Mouse (Mus musculus): ENCODE results near the gene Bcl7c. TPM values are rescaled to one million over a fixed set of nuclear protein-coding genes. Genes with fewer than 3 reads are reported as not detected.
"Not testable (repeated sequence)": the region's sequence is repeated elsewhere in the genome, so short reads cannot be mapped to it uniquely, and the experiment has no call there.

The Bcl7c gene
- polyA plus RNA-seq, 1 experiment: 165 TPM

DNA sequence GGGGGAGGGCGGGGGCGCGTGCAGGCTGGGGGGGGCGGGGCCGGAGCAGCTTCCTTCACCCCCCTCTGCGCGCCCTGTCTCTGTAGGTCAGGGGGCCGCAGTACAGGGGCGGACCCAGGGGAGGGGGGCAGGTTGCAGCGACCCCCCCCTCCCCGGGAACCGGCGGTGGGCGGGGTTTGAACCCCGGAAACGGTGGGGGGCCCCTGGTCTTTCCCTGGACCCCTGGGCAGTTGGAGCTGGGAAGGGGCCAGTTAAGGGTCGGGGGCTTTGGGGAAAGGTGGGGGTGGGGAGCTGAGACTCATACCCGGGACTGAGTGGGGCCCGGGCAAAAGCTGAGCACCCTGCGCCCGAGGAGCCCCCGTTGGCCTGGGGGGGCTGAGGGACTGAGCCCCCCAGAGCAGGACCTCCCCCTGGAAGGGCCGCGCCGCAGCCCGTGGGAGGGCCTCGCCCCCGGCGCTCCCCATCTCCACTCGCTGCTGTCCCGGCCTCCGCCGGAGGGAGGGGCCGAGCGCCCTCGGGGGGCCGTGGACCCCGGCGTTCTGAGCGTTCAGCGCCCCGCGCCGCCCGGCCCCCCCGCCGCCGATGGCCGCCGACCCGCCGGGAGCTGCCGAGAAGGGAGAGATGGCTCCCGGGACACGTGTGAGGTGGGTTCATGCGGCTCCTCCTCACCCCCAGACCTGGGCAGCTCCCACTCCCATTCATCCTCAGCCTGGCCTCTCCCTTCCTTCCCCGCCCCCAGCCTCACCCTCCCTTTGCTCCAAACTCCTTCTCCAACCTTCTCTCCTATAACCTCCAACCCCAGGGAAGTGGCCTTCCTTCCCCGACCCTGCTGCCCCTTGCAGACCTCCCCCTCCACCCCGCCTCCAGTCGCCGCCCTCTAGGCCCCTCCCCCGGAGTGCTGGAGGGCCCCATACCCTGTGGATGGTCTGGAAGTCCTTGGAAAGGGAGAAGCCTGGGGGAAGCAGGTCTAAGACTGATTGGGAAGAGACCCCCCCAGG is 38.1 kb upstream of the Bcl7c start:
- TF ChIP-seq FLI1 (IDR thresholded peaks at IDR 0.05; ENCODE audit: low read length) (no peak), GATA1 (IDR thresholded peaks at IDR 0.05; ENCODE audit: borderline replicate concordance, low read length) (no peak)
- no peaks in the 10 kb centered on the region for H3K9me3 ChIP-seq
- peak overlapping the region; percentile 99 for H3K4me3 ChIP-seq (replicated peaks)
- H3K36me3 ChIP-seq (replicated peaks; ENCODE audit: low read length): peaks cover 46% of the 10 kb centered on the region
- H3K27me3 ChIP-seq (replicated peaks): no peaks in the 10 kb centered on the region
- peaks cover 31% of the 10 kb centered on the region for H3K4me1 ChIP-seq

DNA sequence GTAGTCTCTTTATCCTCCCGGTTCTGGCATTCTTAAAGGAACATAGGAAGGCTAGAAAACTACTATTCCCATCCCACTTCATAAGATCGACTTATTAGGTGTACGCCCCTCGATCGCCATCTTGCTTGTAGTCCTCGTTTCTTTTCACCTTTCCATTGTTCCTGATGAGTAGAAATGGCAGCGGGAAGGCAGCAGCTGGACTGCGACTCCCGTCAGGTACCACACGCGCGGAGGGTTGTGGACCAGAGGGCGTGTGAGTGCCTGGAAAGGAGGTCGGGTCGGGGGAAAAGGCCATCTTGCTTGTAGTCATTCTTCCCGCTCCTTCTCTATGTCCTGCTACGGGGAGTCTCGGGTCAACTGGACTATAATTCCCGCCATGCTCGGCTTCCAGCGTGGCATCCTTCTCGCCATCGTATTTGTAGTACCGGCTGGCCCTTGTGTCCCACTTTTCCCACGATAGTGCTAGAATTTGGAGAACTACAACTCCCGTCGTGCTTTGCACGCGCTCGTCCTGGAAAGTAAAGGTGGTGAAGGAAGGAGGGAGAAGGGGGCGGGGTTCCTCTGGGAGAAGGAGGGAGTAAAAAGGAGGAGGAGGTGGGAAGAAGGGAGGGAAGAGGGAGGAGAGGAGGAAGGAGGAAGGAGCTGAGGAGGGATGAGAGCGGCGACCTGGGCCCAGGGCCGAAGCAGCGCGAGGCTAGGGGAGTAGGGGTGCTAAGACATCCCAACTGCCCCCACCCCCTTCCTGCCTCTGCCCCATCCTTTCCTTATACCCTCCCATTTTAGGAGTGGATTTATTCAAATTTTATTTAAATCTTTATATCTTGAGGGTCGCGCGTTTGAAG is 37.1 kb upstream of the Bcl7c start:
- TF ChIP-seq GATA1 (IDR thresholded peaks at IDR 0.05; ENCODE audit: borderline replicate concordance, low read length) (no peak), FLI1 (IDR thresholded peaks at IDR 0.05; ENCODE audit: low read length) (no peak)
- Histone ChIP-seq H3K36me3 (replicated peaks; ENCODE audit: low read length) (peaks cover 37% of the 10 kb centered on the region), H3K27me3 (replicated peaks) (peaks cover 3% of the 10 kb centered on the region), H3K9me3 (peaks cover 2% of the 10 kb centered on the region), H3K4me1 (peaks cover 31% of the 10 kb centered on the region), H3K4me3 (replicated peaks) (peak overlapping the region; percentile 99)

DNA sequence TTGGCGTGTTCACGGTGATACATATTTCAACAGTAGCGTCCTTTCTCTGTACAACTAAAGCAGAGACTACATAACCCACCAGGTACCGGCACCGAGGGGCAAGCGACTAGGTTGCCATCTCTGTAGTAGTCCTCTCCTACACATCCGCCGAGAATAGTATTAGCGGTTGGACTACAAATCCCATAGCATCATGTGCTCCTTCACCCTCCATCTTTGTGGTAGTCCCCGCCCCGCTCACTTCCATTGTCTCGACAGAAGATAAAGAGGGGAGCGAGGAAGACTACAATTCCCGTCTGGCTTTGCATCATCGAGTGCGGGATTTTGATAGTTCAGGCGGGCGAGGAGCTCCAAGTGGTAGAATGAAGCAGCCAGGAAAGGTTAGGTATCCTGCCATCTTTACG is 36.5 kb upstream of the Bcl7c start:
- Histone ChIP-seq H3K4me3 (replicated peaks) (peak overlapping the region; percentile 99), H3K36me3 (replicated peaks; ENCODE audit: low read length) (peaks cover 31% of the 10 kb centered on the region), H3K9me3 (peaks cover 6% of the 10 kb centered on the region), H3K27me3 (replicated peaks) (peaks cover 5% of the 10 kb centered on the region), H3K4me1 (peaks cover 31% of the 10 kb centered on the region)
- TF ChIP-seq FLI1 (IDR thresholded peaks at IDR 0.05; ENCODE audit: low read length) (no peak), GATA1 (IDR thresholded peaks at IDR 0.05; ENCODE audit: borderline replicate concordance, low read length) (no peak)

DNA sequence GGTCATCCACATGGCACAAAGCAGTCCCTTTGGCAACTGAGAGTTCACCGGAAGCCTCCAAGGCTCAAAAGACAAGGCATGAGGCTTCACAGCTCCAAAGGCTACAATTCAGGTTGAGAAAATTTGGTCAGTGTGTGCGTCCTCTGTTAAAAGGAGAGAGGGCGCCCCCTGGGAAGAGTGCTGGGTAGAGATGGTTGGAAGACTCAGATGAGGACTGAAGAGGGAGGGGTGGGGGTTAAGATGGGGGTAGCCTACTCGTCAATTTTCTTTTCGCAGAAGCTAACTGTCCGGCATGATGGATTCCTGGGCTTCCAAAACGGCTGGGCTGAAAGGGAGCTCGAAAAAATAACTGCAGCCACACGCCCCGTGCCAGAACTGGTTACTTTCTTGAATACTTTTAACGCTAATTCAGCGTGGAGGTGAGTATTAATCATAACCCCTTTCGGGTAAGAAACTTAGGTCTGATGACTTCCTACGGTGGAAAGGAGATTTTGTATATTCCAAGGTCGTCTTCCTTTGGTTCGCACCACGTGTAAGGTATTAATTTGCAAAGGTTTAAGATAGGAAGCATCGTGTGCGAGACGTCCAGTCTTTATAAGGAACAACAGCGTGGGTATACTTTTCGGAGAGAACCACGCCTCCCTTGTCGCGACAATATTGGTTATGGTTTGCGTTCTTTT is 35.8 kb upstream of the Bcl7c start, which contains the start of gene Fbxl19:
Gene Fbxl19 (plus strand): TSS at position 178 of the 680 bp plus-strand sequence.
- Histone ChIP-seq H3K4me1 (peaks cover 31% of the 10 kb centered on the region), H3K27me3 (replicated peaks) (peaks cover 7% of the 10 kb centered on the region), H3K4me3 (replicated peaks) (peak within 1 kb of the TSS; percentile 99), H3K9me3 (peaks cover 6% of the 10 kb centered on the region), H3K36me3 (replicated peaks; ENCODE audit: low read length) (peaks cover 23% of the 10 kb centered on the region)
- no peak for TF ChIP-seq FLI1 (IDR thresholded peaks at IDR 0.05; ENCODE audit: low read length)
- no peak for TF ChIP-seq GATA1 (IDR thresholded peaks at IDR 0.05; ENCODE audit: borderline replicate concordance, low read length)

DNA sequence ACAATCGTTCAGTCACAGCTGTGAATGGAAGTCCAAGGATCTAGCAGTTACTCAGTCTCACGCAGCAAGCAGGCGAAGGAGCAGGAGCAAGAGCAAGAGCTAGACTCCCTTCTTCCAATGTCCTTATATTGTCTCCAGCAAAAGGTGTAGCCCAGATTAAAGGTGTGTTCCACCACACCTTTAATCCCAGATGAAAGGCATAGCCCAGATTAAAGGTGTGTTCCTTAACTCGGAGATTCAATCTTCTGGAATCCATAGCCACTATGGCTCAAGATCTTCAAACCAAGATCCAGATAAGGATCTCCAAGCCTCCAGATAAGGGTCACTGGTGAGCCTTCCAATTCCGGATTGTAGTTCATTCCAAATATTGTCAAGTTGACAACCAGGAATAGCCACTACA is 23.3 kb upstream of the Bcl7c start, which contains the start of gene Ctf2:
Gene Ctf2 (minus strand): TSS at position 101 of the 400 bp plus-strand sequence.
- Histone ChIP-seq H3K27me3 (replicated peaks) (peaks cover 21% of the 10 kb centered on the region), H3K4me3 (replicated peaks) (peak within 1 kb of the TSS; percentile 16)
- not testable (repeated sequence) for H3K9me3 ChIP-seq; H3K36me3 ChIP-seq (replicated peaks; ENCODE audit: low read length); H3K4me1 ChIP-seq

DNA sequence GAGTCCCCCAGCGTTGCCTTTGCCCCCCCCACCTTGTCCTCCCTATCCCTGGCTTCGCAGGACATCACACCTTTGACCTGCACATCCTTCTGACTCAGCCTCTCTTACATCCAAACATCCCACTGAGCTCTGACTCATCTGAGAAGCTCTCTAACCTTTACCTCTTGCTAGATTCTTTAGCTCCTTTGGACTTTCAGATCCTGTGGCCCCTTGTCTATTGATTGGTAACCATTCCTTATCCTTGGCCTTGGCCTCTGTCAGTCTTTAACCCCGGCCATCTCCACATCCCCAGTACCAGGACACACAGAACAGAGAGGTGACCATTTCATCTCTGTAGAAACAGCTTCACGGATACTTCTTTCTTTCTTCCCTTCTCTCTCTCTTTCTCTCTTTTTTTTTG is 21.4 kb upstream of the Bcl7c start:
- no peak overlapping the region for H3K4me3 ChIP-seq (replicated peaks)
- peaks cover 7% of the 10 kb centered on the region; the same call in 1 of the 2 replicates for H3K4me1 ChIP-seq
- H3K27me3 ChIP-seq (replicated peaks): peaks cover 38% of the 10 kb centered on the region
- TF ChIP-seq GATA1 (IDR thresholded peaks at IDR 0.05; ENCODE audit: borderline replicate concordance, low read length): no peak
- no peak for TF ChIP-seq FLI1 (IDR thresholded peaks at IDR 0.05; ENCODE audit: low read length)
- no peaks in the 10 kb centered on the region for H3K36me3 ChIP-seq (replicated peaks; ENCODE audit: low read length)
- H3K9me3 ChIP-seq: peaks cover 6% of the 10 kb centered on the region

DNA sequence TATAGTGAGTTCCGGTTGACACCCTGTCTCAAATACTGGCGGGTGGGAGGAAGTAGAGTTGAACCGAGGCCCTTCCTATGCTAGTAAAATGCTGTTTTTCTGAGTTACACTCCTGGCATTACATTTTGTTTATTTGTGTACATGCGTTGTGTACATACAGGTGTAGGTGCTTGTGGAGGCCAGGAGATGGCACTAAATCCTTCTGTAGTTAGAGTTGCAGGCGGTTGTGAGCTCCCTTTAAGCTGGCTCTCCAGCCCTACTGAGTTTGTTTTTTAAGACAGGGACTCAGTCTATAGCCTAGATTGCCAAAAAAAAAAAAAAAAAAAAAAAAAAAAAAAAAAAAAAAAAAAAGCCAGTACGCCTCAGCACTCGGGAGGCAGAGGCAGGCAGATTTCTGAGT is 19.2 kb upstream of the Bcl7c start:
- H3K36me3 ChIP-seq (replicated peaks; ENCODE audit: low read length): no peaks in the 10 kb centered on the region
- peaks cover 8% of the 10 kb centered on the region; the same call in 1 of the 2 replicates for H3K4me1 ChIP-seq
- H3K9me3 ChIP-seq: peaks cover 6% of the 10 kb centered on the region
- H3K27me3 ChIP-seq (replicated peaks): peaks cover 48% of the 10 kb centered on the region
- no peak overlapping the region for H3K4me3 ChIP-seq (replicated peaks)
- TF ChIP-seq FLI1 (IDR thresholded peaks at IDR 0.05; ENCODE audit: low read length): no peak
- TF ChIP-seq GATA1 (IDR thresholded peaks at IDR 0.05; ENCODE audit: borderline replicate concordance, low read length): no peak

DNA sequence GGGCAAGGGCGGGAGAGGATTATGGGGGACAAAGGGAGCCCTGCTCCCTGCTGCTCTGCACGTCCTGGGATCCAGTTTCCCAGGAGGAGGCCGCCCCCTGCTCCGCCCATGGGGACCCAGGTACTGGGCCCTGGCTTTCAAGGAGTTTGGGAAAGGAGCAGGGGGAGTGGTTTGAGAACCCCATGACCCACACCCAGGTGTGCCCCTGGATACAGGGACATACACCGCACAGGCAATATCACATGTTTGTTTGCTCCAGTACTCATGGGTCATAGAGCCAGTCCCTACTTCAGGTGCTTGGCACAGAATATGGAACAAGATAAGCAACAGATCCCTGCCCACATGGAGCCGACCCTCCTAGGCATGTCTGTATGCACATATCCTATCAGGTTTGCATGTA is 17.2 kb upstream of the Bcl7c start:
- H3K27me3 ChIP-seq (replicated peaks): peaks cover 49% of the 10 kb centered on the region
- no peak overlapping the region for H3K4me3 ChIP-seq (replicated peaks)
- no peaks in the 10 kb centered on the region for H3K36me3 ChIP-seq (replicated peaks; ENCODE audit: low read length)
- H3K9me3 ChIP-seq: no peaks in the 10 kb centered on the region
- TF ChIP-seq FLI1 (IDR thresholded peaks at IDR 0.05; ENCODE audit: low read length) (no peak), GATA1 (IDR thresholded peaks at IDR 0.05; ENCODE audit: borderline replicate concordance, low read length) (no peak)
- H3K4me1 ChIP-seq: peaks cover 8% of the 10 kb centered on the region; the same call in 1 of the 2 replicates

DNA sequence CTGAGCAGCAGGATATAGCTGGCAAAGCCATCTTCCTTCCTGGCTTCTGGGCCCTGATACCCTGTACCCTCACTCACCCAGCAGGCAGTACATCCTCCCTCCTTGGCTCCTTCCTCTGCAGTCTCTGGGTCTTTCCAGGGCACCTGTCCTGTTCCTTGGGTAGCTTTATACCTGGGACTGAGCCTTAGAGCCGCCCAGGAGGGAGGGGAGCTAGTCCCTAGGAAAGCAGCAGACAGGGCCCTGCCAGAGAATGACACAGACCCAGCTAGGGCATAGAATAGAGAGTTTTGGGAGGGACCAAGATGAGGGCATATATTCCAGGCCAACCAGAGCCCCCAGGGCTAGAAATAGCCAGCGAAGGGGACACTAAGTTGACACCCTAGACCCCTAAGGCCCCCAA is 16.8 kb upstream of the Bcl7c start:
- H3K36me3 ChIP-seq (replicated peaks; ENCODE audit: low read length): no peaks in the 10 kb centered on the region
- no peak overlapping the region for H3K4me3 ChIP-seq (replicated peaks)
- H3K9me3 ChIP-seq: no peaks in the 10 kb centered on the region
- peaks cover 49% of the 10 kb centered on the region for H3K27me3 ChIP-seq (replicated peaks)
- TF ChIP-seq FLI1 (IDR thresholded peaks at IDR 0.05; ENCODE audit: low read length) (no peak), GATA1 (IDR thresholded peaks at IDR 0.05; ENCODE audit: borderline replicate concordance, low read length) (no peak)
- H3K4me1 ChIP-seq: peaks cover 8% of the 10 kb centered on the region; the same call in 1 of the 2 replicates
